Mouse (Mus musculus): ENCODE measurements around the gene Xrcc5.

GRCm38 (mm10) chr1:72434510-72434909, 127.3 kb downstream of the Xrcc5 start:
- no peak for TF ChIP-seq CTCF (IDR thresholded peaks at IDR 0.05; ENCODE audit: borderline replicate concordance, control insufficient read depth, extremely low read depth, insufficient read depth, low read length, poor library complexity)
- no peak for TF ChIP-seq POLR2A (IDR thresholded peaks at IDR 0.05; ENCODE audit: control insufficient read depth, extremely low read depth, insufficient read depth, low read length, poor library complexity)

Data from thymus, adult 2 months (tissue).